Mouse (Mus musculus) MEL-GATA-1-ER (cell line): Measurements from ENCODE around the gene Zmynd8.

Experiments
- DNase-seq: peaks from one replicate; pipeline ENCODE4 v3.0.0-alpha.2; 2012; ENCODE audit warnings: low read depth; ENCODE audit errors: extremely low read depth

Zmynd8 gene

GRCm38 (mm10) chr2:165860447-165860846 lies 38.4 kb downstream of the Zmynd8 start:
- no peak for DNase-seq

- no peak for DNase-seq
Measured at GRCm38 (mm10) chr2:165858453-165859384, 40.1 kb downstream of the Zmynd8 start.

- DNase-seq = no peak
Measured at GRCm38 (mm10) chr2:165857841-165858426, 40.9 kb downstream of the Zmynd8 start.

- no peak for DNase-seq
Measured at GRCm38 (mm10) chr2:165857395-165857831, 41.4 kb downstream of the Zmynd8 start.

GRCm38 (mm10) chr2:165856611-165857200 lies 42.1 kb downstream of the Zmynd8 start:
- DNase-seq = no peak

- no peak for DNase-seq
Measured at GRCm38 (mm10) chr2:165855641-165856301, 43.0 kb downstream of the Zmynd8 start.

- no peak for DNase-seq
Measured at GRCm38 (mm10) chr2:165854207-165854968, 44.4 kb downstream of the Zmynd8 start.

- no peak for DNase-seq
Measured at GRCm38 (mm10) chr2:165852896-165853633, 45.8 kb downstream of the Zmynd8 start.

GRCm38 (mm10) chr2:165852453-165852852 lies 46.4 kb downstream of the Zmynd8 start:
- no peak for DNase-seq

GRCm38 (mm10) chr2:165851811-165852415 lies 46.9 kb downstream of the Zmynd8 start:
- DNase-seq = no peak

- no peak for DNase-seq
Measured at GRCm38 (mm10) chr2:165850826-165851225, 48.0 kb downstream of the Zmynd8 start.

GRCm38 (mm10) chr2:165849129-165849528 lies 49.7 kb downstream of the Zmynd8 start:
- no peak for DNase-seq

GRCm38 (mm10) chr2:165846787-165847186 lies 52.0 kb downstream of the Zmynd8 start:
- no peak for DNase-seq

- DNase-seq = no peak
Measured at GRCm38 (mm10) chr2:165845490-165845889, 53.3 kb downstream of the Zmynd8 start.

GRCm38 (mm10) chr2:165843350-165843749 lies 55.5 kb downstream of the Zmynd8 start:
- DNase-seq = no peak

GRCm38 (mm10) chr2:165842241-165842640 lies 56.6 kb downstream of the Zmynd8 start:
- no peak for DNase-seq

GRCm38 (mm10) chr2:165841805-165842204 lies 57.0 kb downstream of the Zmynd8 start:
- no peak for DNase-seq

- no peak for DNase-seq
Measured at GRCm38 (mm10) chr2:165840852-165841251, 58.0 kb downstream of the Zmynd8 start.

GRCm38 (mm10) chr2:165839317-165839652 lies 59.5 kb downstream of the Zmynd8 start:
- no peak for DNase-seq
